Mouse (Mus musculus) midbrain, embryonic 16.5 days (tissue): ENCODE measurements around the gene Fip1l1. TPM values are rescaled to one million over a fixed set of nuclear protein-coding genes. Genes with fewer than 3 reads are reported as not detected.

Source experiments
- ATAC-seq: fragments of 200-750 bp; cut with Nextera tagmentation; 2 replicates; pipeline ENCODE4 v1.8.0; 2017; ENCODE audit warnings: moderate TSS enrichment
- H3K27ac ChIP-seq: fragments of 300-500 bp; sonication (generic); 2 replicates; pipeline ENCODE4 v1.5.1; 2014; ENCODE audit warnings: mild to moderate bottlenecking, low read length, mixed read lengths
- H3K27me3 ChIP-seq: fragments of 300-500 bp; sonication (generic); 2 replicates; pipeline ENCODE4 v1.6.1; 2014; ENCODE audit warnings: low read depth, low read length, mixed read lengths; ENCODE audit not compliant: control insufficient read depth, insufficient read depth
- H3K36me3 ChIP-seq: fragments of 300-500 bp; sonication (generic); 2 replicates; pipeline ENCODE4 v1.6.1; 2014; ENCODE audit warnings: mild to moderate bottlenecking, low read length, moderate library complexity, mixed read lengths; ENCODE audit not compliant: control insufficient read depth, insufficient read depth
- H3K4me1 ChIP-seq: fragments of 300-500 bp; sonication (generic); 2 replicates; pipeline ENCODE4 v1.6.1; 2014; ENCODE audit warnings: mild to moderate bottlenecking, low read length, mixed read lengths; ENCODE audit not compliant: control insufficient read depth, insufficient read depth
- H3K4me2 ChIP-seq: fragments of 300-500 bp; sonication (generic); 2 replicates; pipeline ENCODE4 v1.6.1; 2014; ENCODE audit warnings: mild to moderate bottlenecking, low read length, mixed read lengths
- H3K4me3 ChIP-seq: fragments of 300-500 bp; sonication (generic); 2 replicates; pipeline ENCODE4 v1.5.1; 2014; ENCODE audit warnings: low read depth, mild to moderate bottlenecking, low read length, moderate library complexity, mixed read lengths
- H3K9ac ChIP-seq: fragments of 300-500 bp; sonication (generic); 2 replicates; pipeline ENCODE4 v1.6.1; 2014; ENCODE audit warnings: low read depth, low read length, mixed read lengths
- H3K9me3 ChIP-seq: fragments of 300-500 bp; sonication (generic); replicated peaks from 2 replicates; pipeline ENCODE4 v1.6.1; 2014; ENCODE audit warnings: mild to moderate bottlenecking, low read length, mixed read lengths; ENCODE audit not compliant: control insufficient read depth, poor library complexity, severe bottlenecking
- WGBS: fragments of 180-500 bp; shearing (Covaris S2); extraction: QIAGEN DNeasy Blood & Tissue Kit; methylation state at CpG from one replicate; pipeline ENCODE4 v1.1.7; 2014; 5-methylcytosine and 5-hydroxymethylcytosine counted together
- polyA plus RNA-seq: library from polyadenylated mRNA; unstranded; fragments of >200 nt; fragmentation: Nextera tagmentation; extraction: Ambion mirVana; gene quantifications from 2 replicates; pipeline ENCODE4 v1.2.1, GENCODE M21; 2015

Fip1l1 gene
- polyA plus RNA-seq = 69.6 and 79.4 TPM in 2 replicates

DNA sequence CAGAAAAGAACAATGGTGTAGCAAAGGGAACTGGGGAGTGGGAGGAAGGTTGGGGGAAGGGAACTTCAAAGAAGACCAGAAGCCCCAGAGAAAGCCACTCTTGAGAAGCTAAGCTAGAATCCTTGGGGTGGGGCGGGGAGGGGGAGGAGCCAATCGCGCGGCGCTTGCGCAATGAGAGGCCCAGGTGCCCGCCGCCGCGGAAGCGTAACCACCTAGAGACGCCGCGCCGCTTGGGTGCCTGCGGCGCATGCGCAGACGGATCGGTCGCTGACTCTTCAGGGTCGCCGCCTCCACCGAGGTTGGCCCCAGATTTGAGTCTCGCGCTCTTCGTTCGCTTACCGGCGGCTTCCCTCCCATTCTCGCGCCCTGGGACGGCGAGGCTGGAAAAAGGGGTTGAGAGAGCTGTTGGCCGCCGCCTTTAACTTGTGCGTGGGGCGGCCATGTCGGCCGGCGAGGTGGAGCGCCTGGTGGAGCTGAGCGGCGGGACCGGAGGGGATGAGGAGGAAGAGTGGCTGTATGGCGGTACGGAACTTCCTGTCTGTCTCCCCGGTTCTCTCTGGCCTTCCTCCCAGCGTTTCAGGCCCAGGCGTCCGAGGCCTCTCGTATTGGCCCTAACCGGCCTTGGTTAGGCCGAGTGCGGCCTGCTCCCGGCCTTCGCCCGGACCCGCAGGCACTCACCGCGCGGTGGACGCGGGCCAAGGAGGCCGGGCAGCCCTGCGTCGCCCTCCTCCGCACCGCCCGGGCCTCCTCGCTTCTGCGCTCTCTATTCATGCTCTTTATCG lies at the start of gene Fip1l1:
TSS of gene Fip1l1 (plus strand) at position 210 of the 782 bp plus-strand sequence.
- Histone ChIP-seq H3K36me3 (no peaks in the 10 kb centered on the region), H3K4me3 (peak within 1 kb of the TSS; percentile 68), H3K4me1 (peaks cover 24% of the 10 kb centered on the region), H3K9ac (peak within 1 kb of the TSS; percentile 85), H3K4me2 (peak within 1 kb of the TSS; percentile 70), H3K27ac (peak within 1 kb of the TSS; percentile 92), H3K27me3 (no peaks in the 10 kb centered on the region), H3K9me3 (no peaks in the 10 kb centered on the region)
- WGBS = under 1% methylated on average over 60 of the region's 73 CpGs
- peak; percentile 88 for ATAC-seq

DNA sequence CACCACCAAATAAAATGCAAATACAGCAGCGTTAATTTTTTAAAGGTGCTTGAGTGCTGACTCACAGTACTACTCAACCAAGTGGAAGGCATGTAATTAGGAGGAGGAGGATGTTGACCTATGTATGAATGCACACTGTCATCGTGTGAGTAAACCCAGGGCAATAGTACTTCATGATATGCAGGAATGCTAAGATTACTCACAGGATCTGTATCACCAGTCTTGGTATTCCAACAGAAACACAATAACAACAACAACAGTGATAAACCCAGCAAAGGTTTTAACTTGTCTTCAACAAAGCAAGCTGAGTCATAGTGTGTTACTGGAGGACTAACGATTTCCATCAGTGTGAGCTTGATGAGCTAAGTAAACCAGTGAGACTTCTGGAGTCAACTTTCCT lies 42.5 kb upstream of the Fip1l1 start:
- Histone ChIP-seq H3K4me1 (no peaks in the 10 kb centered on the region), H3K27ac (no peak overlapping the region)
- WGBS = 84% methylated on average over 3 of the region's 3 CpGs

DNA sequence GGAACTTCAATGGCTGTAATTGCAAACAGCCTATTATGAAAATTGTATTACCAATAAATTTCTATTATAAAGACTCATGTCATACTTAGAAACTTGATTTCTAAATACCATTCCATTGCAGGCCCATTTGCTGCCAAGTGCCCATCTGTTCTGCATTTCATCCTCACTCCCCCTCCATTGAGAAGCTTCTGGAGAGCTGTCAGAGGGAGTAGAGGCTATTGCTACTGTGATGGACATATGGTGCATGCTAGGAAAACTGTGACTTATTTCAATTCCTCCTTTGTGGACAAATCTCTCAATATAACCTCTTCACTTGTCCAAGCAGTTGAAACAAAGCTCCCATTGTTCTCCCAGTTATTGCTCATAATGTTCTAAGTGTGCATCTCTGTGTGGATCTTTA lies 23.6 kb upstream of the Fip1l1 start:
- no peak overlapping the region for H3K4me2 ChIP-seq
- H3K9ac ChIP-seq = no peak overlapping the region
- H3K4me3 ChIP-seq = no peak overlapping the region
- no peaks in the 10 kb centered on the region for H3K27me3 ChIP-seq
- no peaks in the 10 kb centered on the region for H3K36me3 ChIP-seq
- no peaks in the 10 kb centered on the region for H3K9me3 ChIP-seq
- H3K4me1 ChIP-seq = no peaks in the 10 kb centered on the region
- H3K27ac ChIP-seq = no peak overlapping the region
- ATAC-seq = no peak

More for the DNA sequence above, 42.5 kb upstream of the Fip1l1 start:
- H3K4me2 ChIP-seq = no peak overlapping the region
- no peaks in the 10 kb centered on the region for H3K9me3 ChIP-seq
- no peak overlapping the region for H3K9ac ChIP-seq
- H3K4me3 ChIP-seq = no peak overlapping the region
- no peak for ATAC-seq
- no peaks in the 10 kb centered on the region for H3K27me3 ChIP-seq
- H3K36me3 ChIP-seq = no peaks in the 10 kb centered on the region

DNA sequence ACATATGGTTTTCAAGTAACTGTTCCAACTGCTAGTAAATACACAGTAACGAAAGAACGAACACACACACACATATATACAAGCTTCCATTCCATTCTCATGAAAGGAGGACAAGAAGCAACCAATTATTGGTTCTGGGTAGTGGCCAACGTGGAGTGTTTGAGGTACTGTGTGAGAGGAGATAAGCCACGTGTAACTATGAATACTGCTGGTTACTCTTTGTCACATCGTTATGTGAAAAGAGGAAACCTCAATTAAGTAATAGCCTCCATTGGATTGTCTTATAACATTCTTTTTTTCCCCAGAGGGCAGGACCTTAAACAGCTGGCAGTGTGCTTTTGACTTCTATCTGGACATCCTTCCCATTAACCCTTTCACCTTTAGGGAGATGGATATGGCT lies 8.2 kb upstream of the Fip1l1 start:
- Histone ChIP-seq H3K27ac (no peak overlapping the region), H3K9me3 (no peaks in the 10 kb centered on the region), H3K9ac (no peak overlapping the region), H3K4me2 (no peak overlapping the region), H3K27me3 (no peaks in the 10 kb centered on the region), H3K4me3 (no peak overlapping the region), H3K4me1 (peaks cover 28% of the 10 kb centered on the region), H3K36me3 (no peaks in the 10 kb centered on the region)
- 78% methylated on average over 5 of the region's 5 CpGs for WGBS
- no peak for ATAC-seq

DNA sequence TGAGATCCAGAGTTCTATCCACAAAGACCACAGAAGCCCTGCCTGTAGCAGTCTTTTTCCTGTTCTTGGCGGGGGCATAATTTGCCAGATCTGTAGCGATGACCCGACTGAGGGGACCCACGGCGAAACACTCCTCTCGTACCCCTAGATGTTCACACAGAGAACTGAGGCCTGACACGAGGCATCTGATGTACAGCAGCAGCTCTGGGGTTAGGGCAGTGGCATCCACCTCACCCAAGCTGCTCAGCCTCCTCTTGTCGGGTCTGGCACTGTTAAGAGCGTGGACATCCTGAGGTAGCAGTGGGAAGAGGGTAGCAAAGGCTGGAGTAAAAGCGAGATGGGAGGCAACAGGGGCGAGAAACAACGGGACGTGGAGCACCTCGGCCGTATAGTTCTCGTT lies 4.5 kb upstream of the Fip1l1 start:
- WGBS = 29% methylated on average over 16 of the region's 16 CpGs
- no peak overlapping the region for H3K27ac ChIP-seq
- no peaks in the 10 kb centered on the region for H3K36me3 ChIP-seq
- H3K4me3 ChIP-seq = peak overlapping the region; percentile 76
- no peak for ATAC-seq
- H3K27me3 ChIP-seq = no peaks in the 10 kb centered on the region
- H3K4me2 ChIP-seq = peak overlapping the region; percentile 98
- H3K9ac ChIP-seq = peak overlapping the region; percentile 70
- peaks cover 30% of the 10 kb centered on the region for H3K4me1 ChIP-seq
- H3K9me3 ChIP-seq = no peaks in the 10 kb centered on the region

DNA sequence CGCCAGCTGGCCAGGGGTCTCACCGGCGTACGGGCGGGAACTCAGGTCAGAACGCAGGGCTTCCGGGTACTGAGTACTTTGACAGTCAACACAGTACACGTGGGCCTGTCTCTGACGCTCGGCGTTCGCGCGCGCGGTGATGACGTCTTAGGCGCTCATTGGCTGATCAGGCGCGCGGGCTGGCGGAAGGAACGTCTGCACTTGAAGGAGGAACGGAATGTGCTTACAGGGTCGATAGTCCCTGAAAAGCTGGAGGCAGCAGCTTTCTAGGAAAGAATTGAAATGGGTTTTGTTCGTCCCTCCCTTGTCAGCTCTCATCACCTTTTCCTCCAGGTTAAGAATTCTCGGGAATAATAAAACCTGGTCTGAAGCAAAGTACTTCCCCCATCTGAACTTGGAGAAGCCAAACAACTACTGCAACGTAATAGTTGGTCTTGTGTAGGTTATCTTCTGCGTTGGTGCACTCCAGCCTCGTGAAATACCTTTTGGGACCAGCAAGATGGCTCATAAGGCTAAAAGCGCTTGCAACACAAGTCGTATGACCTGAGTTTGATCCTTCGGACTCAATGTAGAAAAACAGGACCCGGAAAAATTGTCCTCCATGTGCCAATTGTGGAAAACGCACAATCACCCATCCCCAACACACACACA lies 3.5 kb upstream of the Fip1l1 start, which contains the start of gene Scfd2:
TSS of gene Scfd2 (minus strand) at position 130 of the 651 bp plus-strand sequence.
- peak within 1 kb of the TSS; percentile 61; the same call in 1 of the 2 replicates for H3K27ac ChIP-seq
- H3K4me2 ChIP-seq = peak within 1 kb of the TSS; percentile 98
- peak within 1 kb of the TSS; percentile 70 for H3K9ac ChIP-seq
- WGBS = 7% methylated on average over 35 of the region's 35 CpGs
- H3K36me3 ChIP-seq = no peaks in the 10 kb centered on the region
- no peaks in the 10 kb centered on the region for H3K9me3 ChIP-seq
- H3K4me3 ChIP-seq = peak within 1 kb of the TSS; percentile 76
- ATAC-seq = peak; percentile 90
- no peaks in the 10 kb centered on the region for H3K27me3 ChIP-seq
- H3K4me1 ChIP-seq = peaks cover 36% of the 10 kb centered on the region

DNA sequence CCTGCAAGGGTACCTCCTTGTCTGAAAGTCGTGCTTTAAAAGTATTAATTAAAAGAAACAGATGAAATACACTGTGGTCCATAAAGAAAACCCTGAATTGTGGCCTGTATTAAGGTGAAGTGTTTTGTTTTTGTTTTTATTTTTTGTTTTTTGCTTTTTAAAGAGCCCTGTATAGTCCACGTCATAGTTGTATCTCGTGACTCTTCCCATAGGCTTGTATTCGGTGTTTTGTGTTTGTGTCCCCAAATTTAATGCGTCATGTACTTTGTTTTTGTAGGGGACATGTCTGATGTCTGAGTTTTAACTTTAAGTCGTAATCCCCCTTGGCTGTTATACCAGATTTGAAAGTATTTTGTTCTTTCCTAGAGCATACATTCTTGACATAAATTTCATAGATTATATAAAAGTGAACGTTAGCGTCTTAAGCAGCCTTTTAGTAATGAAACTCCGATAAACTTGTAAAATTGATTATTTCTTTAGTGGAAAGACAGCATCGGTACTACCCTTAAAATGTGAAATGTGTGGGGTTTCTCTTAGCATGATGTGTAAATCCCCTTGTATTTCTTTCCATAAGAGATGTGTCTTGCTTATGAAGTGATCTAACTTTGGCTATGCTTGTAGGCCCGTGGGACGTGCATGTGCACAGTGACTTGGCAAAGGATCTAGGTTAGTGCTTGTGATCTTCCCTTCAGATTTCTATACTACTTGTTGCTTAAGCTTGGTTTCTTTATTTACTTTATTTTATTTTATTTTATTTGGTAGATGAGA lies 1.1 kb downstream of the Fip1l1 start:
- H3K4me1 ChIP-seq = peaks cover 18% of the 10 kb centered on the region
- 45% methylated on average over 12 of the region's 12 CpGs for WGBS
- ATAC-seq = no peak
- H3K27me3 ChIP-seq = no peaks in the 10 kb centered on the region
- peak overlapping the region; percentile 68 for H3K4me3 ChIP-seq
- peak overlapping the region; percentile 92; the same call in 1 of the 2 replicates for H3K27ac ChIP-seq
- H3K36me3 ChIP-seq = no peaks in the 10 kb centered on the region
- H3K4me2 ChIP-seq = peak overlapping the region; percentile 70
- no peaks in the 10 kb centered on the region for H3K9me3 ChIP-seq
- peak overlapping the region; percentile 85 for H3K9ac ChIP-seq

DNA sequence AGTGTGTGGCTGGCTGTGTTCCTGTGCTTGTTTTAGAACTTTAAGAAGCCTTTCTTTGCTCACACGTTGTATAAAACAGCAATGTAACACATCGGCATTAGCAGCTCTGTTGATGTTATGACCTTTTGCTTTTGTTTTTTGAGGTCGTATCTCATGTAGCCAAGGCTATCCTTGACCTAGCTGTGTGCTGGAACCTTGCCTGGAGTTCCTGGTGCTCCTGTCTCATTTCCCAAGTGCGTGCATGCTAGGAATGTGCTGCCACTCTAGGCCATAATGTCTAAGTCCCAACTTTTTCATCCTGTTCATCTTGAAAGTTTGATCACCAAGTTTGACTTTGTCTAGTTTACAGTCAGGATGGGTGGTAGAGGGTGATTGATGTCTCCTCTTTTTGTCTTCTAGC lies 10.4 kb downstream of the Fip1l1 start:
- peaks cover 6% of the 10 kb centered on the region for H3K36me3 ChIP-seq
- no peaks in the 10 kb centered on the region for H3K9me3 ChIP-seq
- H3K4me1 ChIP-seq = no peaks in the 10 kb centered on the region
- no peak for ATAC-seq
- no peaks in the 10 kb centered on the region for H3K27me3 ChIP-seq
- no peak overlapping the region for H3K9ac ChIP-seq
- H3K27ac ChIP-seq = no peak overlapping the region
- no peak overlapping the region for H3K4me2 ChIP-seq
- 96% methylated on average over 4 of the region's 4 CpGs for WGBS
- H3K4me3 ChIP-seq = no peak overlapping the region
